Mouse (Mus musculus): ENCODE data around the gene Taar7b. TPM values are rescaled to one million over a fixed set of nuclear protein-coding genes. Genes with fewer than 3 reads are reported as not detected.

Gene Taar7b
- total and polyA plus RNA-seq, 3 experiments, result not detected

DNA sequence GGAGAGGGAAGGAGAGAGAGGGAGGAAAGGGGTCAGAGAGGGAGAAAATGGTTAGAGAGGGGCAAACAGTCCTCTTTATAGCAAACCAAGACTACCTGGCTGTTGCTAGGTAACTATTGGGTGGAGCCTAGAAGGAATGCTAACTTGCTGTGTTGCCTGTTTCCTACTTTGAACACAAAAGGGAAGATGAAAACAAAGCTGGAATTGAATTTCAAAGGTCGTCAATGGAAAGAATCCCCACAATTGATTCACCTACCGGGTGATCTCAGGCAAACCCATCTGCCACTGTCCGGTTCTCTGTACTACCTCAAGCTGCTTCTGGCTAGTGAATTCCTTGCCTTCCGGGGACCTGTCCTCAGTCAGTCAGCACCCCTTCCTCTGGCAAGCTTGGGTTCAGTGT is 21.8 kb upstream of the Taar7b start (continued):
- TF ChIP-seq NELFE (IDR thresholded peaks at IDR 0.05; ENCODE audit: low read depth, low read length) (no peak), ELF1 (IDR thresholded peaks at IDR 0.05; ENCODE audit: low read depth, low read length) (no peak)

DNA sequence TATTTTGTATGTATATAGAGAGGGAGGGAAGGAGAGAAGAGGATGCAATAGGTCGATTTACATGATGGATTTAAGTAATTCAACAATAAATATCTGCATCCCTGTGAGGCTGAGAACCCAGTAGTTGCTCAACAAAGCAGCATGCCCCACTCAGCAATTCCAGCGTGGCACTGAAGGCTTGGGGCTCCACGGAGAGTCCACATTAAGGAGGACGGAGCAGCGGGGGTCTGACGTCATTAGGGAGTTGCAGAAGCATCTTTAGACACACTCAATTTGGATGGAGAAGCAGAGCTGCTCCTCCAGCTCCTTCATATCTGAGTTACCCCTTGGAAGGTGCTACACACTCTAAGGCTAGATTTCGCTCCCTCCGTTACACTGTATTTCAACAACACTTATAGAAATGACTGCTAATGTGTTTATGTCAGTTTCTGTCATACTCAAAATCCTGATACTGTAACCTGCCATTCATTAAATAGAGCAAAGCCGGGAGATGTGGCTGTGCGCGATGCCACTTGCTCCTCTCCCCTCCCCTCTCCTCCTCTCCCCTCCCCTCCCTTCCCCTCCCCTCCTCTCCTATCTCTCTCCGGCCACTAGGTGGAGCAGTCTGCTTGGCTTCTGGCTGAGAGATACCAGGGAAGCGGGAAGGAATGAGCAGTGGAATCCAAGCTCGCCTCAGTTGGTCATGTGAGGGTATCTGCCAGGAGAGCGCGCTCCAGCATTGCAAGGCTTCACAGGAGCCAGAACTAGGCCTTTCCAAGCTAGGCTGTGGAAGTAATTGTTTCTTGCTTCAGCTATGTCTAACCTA is 20.6 kb upstream of the Taar7b start:
- Histone ChIP-seq H3K27me3 (ENCODE audit: control insufficient read depth in 1 of 2, insufficient read depth in 2 of 2, low read length in 2 of 2) (no peaks in the 10 kb centered on the region; a peak in 1 of 4 replicates), H3K79me2 (ENCODE audit: control insufficient read depth, insufficient read depth, low read length, poor library complexity) (no peaks in the 10 kb centered on the region), H3K4me3 (ENCODE audit: control insufficient read depth in 1 of 2, insufficient read depth in 1 of 2, low read depth in 2 of 2, low read length in 2 of 2) (no peak overlapping the region), H3K27ac (ENCODE audit: control insufficient read depth, low read depth, low read length) (no peak overlapping the region), H3K9me3 (replicated peaks; ENCODE audit: insufficient read depth, low read length) (no peaks in the 10 kb centered on the region), H3K4me1 (ENCODE audit: control insufficient read depth in 1 of 2, insufficient read depth in 2 of 2, low read length in 2 of 2) (no peaks in the 10 kb centered on the region), H3K9ac (ENCODE audit: control insufficient read depth, low read depth, low read length, poor library complexity, severe bottlenecking) (no peak overlapping the region), H3K36me3 (ENCODE audit: control insufficient read depth in 1 of 2, insufficient read depth in 2 of 2, low read length in 2 of 2) (no peaks in the 10 kb centered on the region)
- peak; percentile 61 for DNase-seq (ENCODE audit: low read depth, low spot score)
- TF ChIP-seq USF2 (IDR thresholded peaks at IDR 0.05; ENCODE audit: borderline replicate concordance in 1 of 2, insufficient read depth in 1 of 2, low read depth in 1 of 2, low read length in 2 of 2), result no peak
- peak; percentile 60 for TF ChIP-seq RAD21 (IDR thresholded peaks at IDR 0.05; ENCODE audit: low read depth, low read length)
- TF ChIP-seq ZC3H11A (IDR thresholded peaks at IDR 0.05; ENCODE audit: low read depth, low read length), result peak; percentile 27; the same call in 1 of the 2 replicates
- TF ChIP-seq MAZ (IDR thresholded peaks at IDR 0.05; ENCODE audit: low read depth, low read length), result peak; percentile 91
- TF ChIP-seq HCFC1 (IDR thresholded peaks at IDR 0.05; ENCODE audit: low read depth, low read length), result no peak
- TF ChIP-seq NRF1 (IDR thresholded peaks at IDR 0.05; ENCODE audit: insufficient read depth, low read depth, low read length, poor library complexity, severe bottlenecking), result no peak
- TF ChIP-seq POLR2AphosphoS2 (IDR thresholded peaks at IDR 0.05; ENCODE audit: low read length), result no peak
- no peak for TF ChIP-seq TCF12 (IDR thresholded peaks at IDR 0.05; ENCODE audit: low read depth, low read length)
- TF ChIP-seq CTCF (IDR thresholded peaks at IDR 0.05 in 2 of 3, conservative IDR thresholded peaks at IDR 0.05 in 1 of 3; ENCODE audit: control insufficient read depth in 1 of 3, insufficient read depth in 1 of 3, low read depth in 2 of 3, low read length in 3 of 3, poor library complexity in 1 of 3, severe bottlenecking in 1 of 3), result peak; percentile 46 to 78 (median 78)
- peak; percentile 73 for TF ChIP-seq SMC3 (IDR thresholded peaks at IDR 0.05; ENCODE audit: low read depth, low read length)
- no peak for TF ChIP-seq ZKSCAN1 (IDR thresholded peaks at IDR 0.05; ENCODE audit: low read depth, low read length)
- TF ChIP-seq ZMIZ1 (IDR thresholded peaks at IDR 0.05; ENCODE audit: low read depth, low read length), result no peak
- TF ChIP-seq GATA1 (IDR thresholded peaks at IDR 0.05; ENCODE audit: low read depth, low read length), result no peak

DNA sequence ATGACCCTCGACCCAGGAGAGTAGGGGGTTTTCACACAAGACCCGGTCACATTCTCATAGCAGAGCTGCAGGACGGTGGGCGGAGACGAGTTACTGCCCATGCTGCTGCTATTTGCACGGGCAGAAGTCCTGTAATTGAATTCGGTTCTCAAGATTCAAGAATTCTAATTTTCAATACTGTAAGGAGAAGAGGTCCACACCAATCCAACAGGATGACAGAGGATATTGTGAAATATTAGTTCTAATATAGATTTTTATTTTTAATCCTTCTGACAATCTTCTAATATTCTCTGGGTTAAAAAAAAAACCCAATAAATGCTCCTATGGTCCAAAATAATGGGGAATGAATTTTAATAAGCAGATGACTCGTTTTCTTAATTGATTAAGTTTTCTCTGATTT is 14.2 kb upstream of the Taar7b start, which contains the start of gene Taar6:
TSS of gene Taar6 (minus strand) at position 101 of the 400 bp plus-strand sequence.
- Histone ChIP-seq H3K27me3 (ENCODE audit: control insufficient read depth in 1 of 2, insufficient read depth in 2 of 2, low read length in 2 of 2) (no peaks in the 10 kb centered on the region; a peak in 1 of 4 replicates), H3K4me1 (ENCODE audit: control insufficient read depth in 1 of 2, insufficient read depth in 2 of 2, low read length in 2 of 2) (no peaks in the 10 kb centered on the region), H3K36me3 (ENCODE audit: control insufficient read depth in 1 of 2, insufficient read depth in 2 of 2, low read length in 2 of 2) (no peaks in the 10 kb centered on the region), H3K79me2 (ENCODE audit: control insufficient read depth, insufficient read depth, low read length, poor library complexity) (no peaks in the 10 kb centered on the region), H3K9me3 (replicated peaks; ENCODE audit: insufficient read depth, low read length) (no peaks in the 10 kb centered on the region), H3K4me3 (ENCODE audit: control insufficient read depth in 1 of 2, insufficient read depth in 1 of 2, low read depth in 2 of 2, low read length in 2 of 2) (no peak within 1 kb of the TSS), H3K9ac (ENCODE audit: control insufficient read depth, low read depth, low read length, poor library complexity, severe bottlenecking) (no peak within 1 kb of the TSS), H3K27ac (ENCODE audit: control insufficient read depth, low read depth, low read length) (no peak within 1 kb of the TSS)
- TF ChIP-seq GABPA (IDR thresholded peaks at IDR 0.05; ENCODE audit: low read depth, low read length) (no peak), MAZ (IDR thresholded peaks at IDR 0.05; ENCODE audit: low read depth, low read length) (no peak), USF2 (IDR thresholded peaks at IDR 0.05; ENCODE audit: borderline replicate concordance in 1 of 2, insufficient read depth in 1 of 2, low read depth in 1 of 2, low read length in 2 of 2) (no peak), POLR2A (IDR thresholded peaks at IDR 0.05; ENCODE audit: control insufficient read depth in 1 of 2, insufficient read depth in 1 of 2, low read depth in 1 of 2, low read length in 2 of 2, poor library complexity in 1 of 2) (no peak), TAL1 (IDR thresholded peaks at IDR 0.05; ENCODE audit: low read length) (no peak), NRF1 (IDR thresholded peaks at IDR 0.05; ENCODE audit: insufficient read depth, low read depth, low read length, poor library complexity, severe bottlenecking) (no peak), MEF2A (IDR thresholded peaks at IDR 0.05; ENCODE audit: extremely low read depth, insufficient replicate concordance, low read depth, low read length, poor library complexity, severe bottlenecking) (no peak), MYB (IDR thresholded peaks at IDR 0.05; ENCODE audit: low read depth, low read length) (no peak)
- DNase-seq (ENCODE audit: low read depth, low spot score), result no peak
